Mouse (Mus musculus): ENCODE results near the gene Mavs. TPM values are rescaled to one million over a fixed set of nuclear protein-coding genes. Genes with fewer than 3 reads are reported as not detected.

The Mavs gene
- total and polyA plus RNA-seq, 2 experiments from 2014 or later = 27.4 to 32.5 TPM

DNA sequence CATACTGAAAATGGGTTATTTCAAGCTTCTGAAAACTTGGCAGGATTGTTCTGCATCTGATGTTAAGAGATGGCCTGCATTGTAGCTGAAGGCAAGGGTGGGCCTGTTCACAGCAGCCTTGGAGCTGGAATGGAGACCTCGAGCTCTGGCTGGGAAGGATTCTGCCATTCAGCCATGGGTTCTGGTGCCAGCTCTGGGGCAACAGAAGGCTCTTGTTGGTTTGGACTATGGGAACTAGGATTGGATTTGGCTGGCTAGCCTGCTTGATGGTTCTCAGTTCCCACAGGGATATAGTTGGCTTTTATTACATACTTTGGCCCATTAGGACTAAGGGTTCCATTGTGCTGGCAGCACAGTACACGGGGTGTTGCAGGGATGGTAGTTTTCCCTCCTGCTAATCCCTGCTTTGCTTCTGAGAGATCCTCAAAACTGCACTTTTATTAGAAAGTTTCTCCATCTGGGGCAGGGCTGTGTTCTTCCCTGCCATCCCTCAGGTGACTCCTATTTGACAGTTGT is 62.9 kb downstream of the Mavs start:
- Histone ChIP-seq H3K27me3 (ENCODE audit: control insufficient read depth, insufficient read depth, low read length) (no peaks in the 10 kb centered on the region), H3K9ac (replicated peaks; ENCODE audit: low read depth, low read length) (no peak overlapping the region), H3K9me3 (replicated peaks; ENCODE audit: control insufficient read depth, low read length) (no peaks in the 10 kb centered on the region), H3K4me2 (ENCODE audit: low read depth, low read length) (no peak overlapping the region), H3K27ac (ENCODE audit: low read depth) (no peak overlapping the region), H3K4me3 (ENCODE audit: low read depth, low read length) (no peak overlapping the region), H3K4me1 (ENCODE audit: control insufficient read depth, insufficient read depth) (no peaks in the 10 kb centered on the region), H3K36me3 (replicated peaks; ENCODE audit: control insufficient read depth, insufficient read depth, low read length) (peaks cover 67% of the 10 kb centered on the region)
- ATAC-seq (ENCODE audit: insufficient read depth, low read depth) (no peak), DNase-seq (ENCODE audit: low spot score) (no peak)
- no peak for TF ChIP-seq CTCF (IDR thresholded peaks at IDR 0.05; ENCODE audit: low read depth)
- no peak for TF ChIP-seq EP300 (IDR thresholded peaks at IDR 0.05; ENCODE audit: low read depth)
- 92% methylated on average over 2 of the region's 2 CpGs for WGBS

Small RNA genes within 50 kb of the gene (microRNA-seq; reads per million reads assigned to microRNA genes)
- gene Mir103-2 = 48.5 reads per million, percentile 46 among the genes with 10 or more reads in this experiment

Other genes starting within 250 kb of the Mavs start
- gene Gfra4, start 191.0 kb upstream of the Mavs start, total RNA-seq (2014; rRNA removed; ENCODE audit: low replicate concordance) = 0.19 and 10.7 TPM in 2 replicates
- gene Gfra4, start 191.0 kb upstream of the Mavs start, polyA plus RNA-seq (2015; fragmentation: Nextera tagmentation; extraction: Ambion mirVana) = 2.2 and 2.9 TPM in 2 replicates
- 9.4 and 10.3 TPM in 2 replicates for gene Adam33, start 170.2 kb upstream of the Mavs start, total RNA-seq (2014; rRNA removed; ENCODE audit: low replicate concordance)
- 4.8 and 5.2 TPM in 2 replicates for gene Adam33, start 170.2 kb upstream of the Mavs start, polyA plus RNA-seq (2015; fragmentation: Nextera tagmentation; extraction: Ambion mirVana)
- 2.2 and 3.4 TPM in 2 replicates for gene Siglec1, start 147.3 kb upstream of the Mavs start, total RNA-seq (2014; rRNA removed; ENCODE audit: low replicate concordance)
- gene Siglec1, start 147.3 kb upstream of the Mavs start, polyA plus RNA-seq (2015; fragmentation: Nextera tagmentation; extraction: Ambion mirVana) = 0.20 and 0.27 TPM in 2 replicates
- gene Hspa12b, start 106.8 kb upstream of the Mavs start, total RNA-seq (2014; rRNA removed; ENCODE audit: low replicate concordance) = 17.1 and 29.3 TPM in 2 replicates
- 7.2 and 9.0 TPM in 2 replicates for gene Hspa12b, start 106.8 kb upstream of the Mavs start, polyA plus RNA-seq (2015; fragmentation: Nextera tagmentation; extraction: Ambion mirVana)
- gene Gm11037, start 100.6 kb upstream of the Mavs start, total RNA-seq (2014; rRNA removed; ENCODE audit: low replicate concordance) = not detected in 2 replicates
- not detected in 2 replicates for gene Gm11037, start 100.6 kb upstream of the Mavs start, polyA plus RNA-seq (2015; fragmentation: Nextera tagmentation; extraction: Ambion mirVana)
- gene 1700037H04Rik, start 74.0 kb upstream of the Mavs start, total RNA-seq (2014; rRNA removed; ENCODE audit: low replicate concordance) = 48.3 and 88.8 TPM in 2 replicates
- gene 1700037H04Rik, start 74.0 kb upstream of the Mavs start, polyA plus RNA-seq (2015; fragmentation: Nextera tagmentation; extraction: Ambion mirVana) = 35.9 and 39.7 TPM in 2 replicates
- gene Cenpb, start 54.0 kb upstream of the Mavs start, total RNA-seq (2014; rRNA removed; ENCODE audit: low replicate concordance) = 62.9 and 84.8 TPM in 2 replicates
- 7.1 and 7.8 TPM in 2 replicates for gene Cenpb, start 54.0 kb upstream of the Mavs start, polyA plus RNA-seq (2015; fragmentation: Nextera tagmentation; extraction: Ambion mirVana)
- gene Cdc25b, start 47.1 kb upstream of the Mavs start, total RNA-seq (2014; rRNA removed; ENCODE audit: low replicate concordance) = 15.3 and 31.9 TPM in 2 replicates
- 12.1 and 15.0 TPM in 2 replicates for gene Cdc25b, start 47.1 kb upstream of the Mavs start, polyA plus RNA-seq (2015; fragmentation: Nextera tagmentation; extraction: Ambion mirVana)
- 5.2 and 5.9 TPM in 2 replicates for gene Spef1, start 46.8 kb upstream of the Mavs start, total RNA-seq (2014; rRNA removed; ENCODE audit: low replicate concordance)
- gene Spef1, start 46.8 kb upstream of the Mavs start, polyA plus RNA-seq (2015; fragmentation: Nextera tagmentation; extraction: Ambion mirVana) = 0.97 and 1.2 TPM in 2 replicates
- gene Ap5s1, start 27.0 kb upstream of the Mavs start, total RNA-seq (2014; rRNA removed; ENCODE audit: low replicate concordance) = 95.1 and 107 TPM in 2 replicates
- 63.6 and 65.5 TPM in 2 replicates for gene Ap5s1, start 27.0 kb upstream of the Mavs start, polyA plus RNA-seq (2015; fragmentation: Nextera tagmentation; extraction: Ambion mirVana)
- gene Pank2, start 28.4 kb downstream of the Mavs start, total RNA-seq (2014; rRNA removed; ENCODE audit: low replicate concordance) = 9.6 and 44.3 TPM in 2 replicates
- gene Pank2, start 28.4 kb downstream of the Mavs start, polyA plus RNA-seq (2015; fragmentation: Nextera tagmentation; extraction: Ambion mirVana) = 18.1 and 19.2 TPM in 2 replicates
- gene Rnf24, start 118.8 kb downstream of the Mavs start, total RNA-seq (2014; rRNA removed; ENCODE audit: low replicate concordance) = 1.0 and 7.7 TPM in 2 replicates
- 1.3 and 1.4 TPM in 2 replicates for gene Rnf24, start 118.8 kb downstream of the Mavs start, polyA plus RNA-seq (2015; fragmentation: Nextera tagmentation; extraction: Ambion mirVana)

All from heart, postnatal 0 days (tissue).